In the genomic region with DNA sequence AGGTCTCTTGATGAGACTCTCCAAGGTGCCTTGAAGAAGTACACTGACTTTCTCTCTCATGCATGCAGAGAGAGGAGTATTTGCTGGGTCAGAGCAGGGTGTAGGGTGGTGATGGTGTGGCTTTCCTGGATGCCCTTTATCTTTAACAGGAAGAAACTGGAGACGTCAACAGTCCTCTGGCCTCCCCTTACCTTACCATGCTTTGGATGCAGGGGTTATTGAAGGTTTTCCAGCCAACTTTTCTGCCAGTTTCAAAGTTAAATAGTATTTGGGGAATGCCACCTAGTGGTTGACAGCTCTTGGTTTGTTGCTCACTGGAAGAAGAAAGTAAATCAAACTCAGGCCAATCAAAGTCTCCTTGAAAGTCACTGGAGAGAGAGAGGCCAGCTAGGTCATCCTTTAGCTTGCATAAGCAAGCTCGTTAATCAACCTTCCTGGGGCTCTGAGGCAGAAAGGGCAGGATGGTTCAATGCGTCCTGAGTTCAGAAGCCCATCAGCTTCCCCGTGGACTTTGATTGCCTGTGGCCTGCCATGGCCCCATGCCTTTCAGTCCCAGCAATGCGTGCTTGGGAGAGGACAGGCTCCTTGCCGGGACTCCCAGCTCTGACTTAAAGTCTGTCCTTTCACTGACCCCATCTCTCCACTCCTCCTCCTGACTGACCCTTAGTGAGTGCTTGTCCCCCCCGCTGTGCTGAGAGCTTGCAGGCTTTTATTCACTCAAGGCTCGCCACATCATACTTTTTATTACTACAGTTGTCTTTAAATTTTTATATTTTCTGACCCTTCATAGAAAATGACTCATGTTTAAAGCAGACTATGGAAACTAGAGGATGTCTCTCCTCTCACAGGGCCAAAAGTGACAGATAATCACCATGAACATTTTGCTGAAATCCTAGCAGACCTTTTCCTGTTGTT, we compare ENCODE assay signal across 9 mouse cellular contexts. TPM values are rescaled to one million over a fixed set of nuclear protein-coding genes. Genes with fewer than 3 reads are reported as not detected.
A peak's percentile ranks its signal among the peaks of the same experiment; 100 is the strongest.
DNase-seq lines count a peak whose midpoint lies in the region; ATAC-seq and TF ChIP-seq lines count a peak whose summit lies in the region.
"Had no signal": no experiment of that assay in that cellular context is flagged by ENCODE, and none has a peak within 500 bp of the region (broad histone marks: within the 10 kb centered on the region; RNA-seq: fewer than 3 reads in every experiment).

No protein-coding gene starts in this region.

- H3K27me3 ChIP-seq in forebrain, postnatal 0 days (ENCODE audit: insufficient read depth, low read length) = no peaks in the 10 kb centered on the region
- no peaks in the 10 kb centered on the region for H3K27me3 ChIP-seq in forebrain, embryonic 16.5 days (replicated peaks; ENCODE audit: control insufficient read depth, insufficient read depth, low read length)
- no peaks in the 10 kb centered on the region for H3K27me3 ChIP-seq in heart, postnatal 0 days (ENCODE audit: control insufficient read depth, insufficient read depth, low read length)
- no peaks in the 10 kb centered on the region for H3K27me3 ChIP-seq in neural tube, embryonic 11.5 days (ENCODE audit: control insufficient read depth, insufficient read depth, low read length)

- H3K4me3 ChIP-seq in forebrain, postnatal 0 days (ENCODE audit: low read depth, low read length) = no peak overlapping the region
- no peak overlapping the region for H3K4me3 ChIP-seq in forebrain, embryonic 16.5 days (replicated peaks; ENCODE audit: low read length)
- H3K4me3 ChIP-seq in heart, postnatal 0 days (ENCODE audit: low read depth, low read length) = no peak overlapping the region
- H3K4me3 ChIP-seq in neural tube, embryonic 11.5 days (ENCODE audit: low read depth, low read length) = no peak overlapping the region

- no peaks in the 10 kb centered on the region for H3K9me3 ChIP-seq in forebrain, postnatal 0 days (ENCODE audit: low read length)
- H3K9me3 ChIP-seq in forebrain, embryonic 16.5 days (ENCODE audit: control insufficient read depth, low read length) = no peaks in the 10 kb centered on the region
- no peaks in the 10 kb centered on the region for H3K9me3 ChIP-seq in heart, postnatal 0 days (replicated peaks; ENCODE audit: control insufficient read depth, low read length)
- H3K9me3 ChIP-seq in neural tube, embryonic 11.5 days (ENCODE audit: control insufficient read depth, low read length) = no peaks in the 10 kb centered on the region

- no peak overlapping the region for H3K27ac ChIP-seq in forebrain, postnatal 0 days (ENCODE audit: low read depth, low read length)
- no peak overlapping the region for H3K27ac ChIP-seq in forebrain, embryonic 16.5 days (ENCODE audit: low read length)
- no peak overlapping the region for H3K27ac ChIP-seq in heart, postnatal 0 days (ENCODE audit: low read depth)
- peak overlapping the region; percentile 17; the same call in 1 of the 2 replicates for H3K27ac ChIP-seq in neural tube, embryonic 11.5 days (ENCODE audit: low read depth, low read length)

- no peaks in the 10 kb centered on the region for H3K36me3 ChIP-seq in forebrain, postnatal 0 days (ENCODE audit: insufficient read depth)
- H3K36me3 ChIP-seq in forebrain, embryonic 16.5 days (ENCODE audit: control insufficient read depth, insufficient read depth) = no peaks in the 10 kb centered on the region
- no peaks in the 10 kb centered on the region for H3K36me3 ChIP-seq in heart, postnatal 0 days (replicated peaks; ENCODE audit: control insufficient read depth, insufficient read depth, low read length)
- H3K36me3 ChIP-seq in neural tube, embryonic 11.5 days (ENCODE audit: control insufficient read depth, insufficient read depth, low read length) = no peaks in the 10 kb centered on the region
- H3K36me3 ChIP-seq: G1E had no signal

- WGBS in forebrain, postnatal 0 days = 21% methylated on average over 8 of the region's 8 CpGs
- WGBS in forebrain, embryonic 16.5 days = 21% methylated on average over 8 of the region's 8 CpGs
- WGBS in heart, postnatal 0 days = 30% methylated on average over 8 of the region's 8 CpGs
- 5% methylated on average over 8 of the region's 8 CpGs for WGBS in neural tube, embryonic 11.5 days

- ATAC-seq in forebrain, postnatal 0 days = peak; percentile 16; the same call in 1 of the 2 replicates
- ATAC-seq in forebrain, embryonic 16.5 days = no peak
- peak; percentile 30 for ATAC-seq in heart, postnatal 0 days (ENCODE audit: insufficient read depth, low read depth)
- ATAC-seq in neural tube, embryonic 11.5 days (ENCODE audit: insufficient read depth, low FRiP score, low TSS enrichment) = peak; percentile 36

- TF ChIP-seq EP300 in heart, postnatal 0 days (IDR thresholded peaks at IDR 0.05; ENCODE audit: low read depth) = no peak

- TF ChIP-seq CTCF in forebrain, postnatal 0 days (IDR thresholded peaks at IDR 0.05; ENCODE audit: low read depth) = peak; percentile 63
- peak; percentile 69 for TF ChIP-seq CTCF in heart, postnatal 0 days (IDR thresholded peaks at IDR 0.05; ENCODE audit: low read depth)

- H3K4me2 ChIP-seq in forebrain, postnatal 0 days (ENCODE audit: low read depth) = no peak overlapping the region
- no peak overlapping the region for H3K4me2 ChIP-seq in forebrain, embryonic 16.5 days (ENCODE audit: low read length)
- no peak overlapping the region for H3K4me2 ChIP-seq in heart, postnatal 0 days (ENCODE audit: low read depth, low read length)
- H3K4me2 ChIP-seq in neural tube, embryonic 11.5 days (ENCODE audit: low read depth) = no peak overlapping the region

- peak; percentile 59 for DNase-seq in forebrain, postnatal 0 days
- peak; percentile 82 for DNase-seq in 416B (ENCODE audit: low read depth)
- DNase-seq in adrenal gland, postnatal 14 days = peak; percentile 65
- DNase-seq in heart, postnatal 0 days (ENCODE audit: low spot score) = peak; percentile 74
- DNase-seq in kidney, postnatal 25 days = peak; percentile 75 to 91
- DNase-seq in neural tube, embryonic 11.5 days (ENCODE audit: low spot score) = peak; percentile 66
- no peak for DNase-seq in cerebellum, postnatal 25 days

- H3K9ac ChIP-seq in forebrain, postnatal 0 days = no peak overlapping the region
- no peak overlapping the region for H3K9ac ChIP-seq in forebrain, embryonic 16.5 days (replicated peaks; ENCODE audit: low read depth, low read length)
- H3K9ac ChIP-seq in heart, postnatal 0 days (replicated peaks; ENCODE audit: low read depth, low read length) = no peak overlapping the region
- no peak overlapping the region for H3K9ac ChIP-seq in neural tube, embryonic 11.5 days (ENCODE audit: low read length)

- H3K4me1 ChIP-seq in forebrain, postnatal 0 days (ENCODE audit: insufficient read depth) = no peaks in the 10 kb centered on the region
- peaks cover 4% of the 10 kb centered on the region; the same call in 1 of the 2 replicates for H3K4me1 ChIP-seq in forebrain, embryonic 16.5 days (replicated peaks; ENCODE audit: control insufficient read depth, insufficient read depth, low read length)
- no peaks in the 10 kb centered on the region for H3K4me1 ChIP-seq in heart, postnatal 0 days (ENCODE audit: control insufficient read depth, insufficient read depth)
- H3K4me1 ChIP-seq in neural tube, embryonic 11.5 days (ENCODE audit: control insufficient read depth, insufficient read depth, low read length) = peaks cover 23% of the 10 kb centered on the region

RNA-seq across cellular contexts. Expression of a gene that starts 31.3 kb away (rescaled TPM):
- 29.2 and 43.0 TPM in 2 replicates for total RNA-seq in forebrain, postnatal 0 days (2014; rRNA removed)
- polyA plus RNA-seq in forebrain, postnatal 0 days (2015; fragmentation: Nextera tagmentation; extraction: Ambion mirVana) = 17.0 and 22.7 TPM in 2 replicates
- 32.7 and 36.8 TPM in 2 replicates for polyA plus RNA-seq in forebrain, embryonic 16.5 days (2015; fragmentation: Nextera tagmentation; extraction: Ambion mirVana)
- total RNA-seq in adrenal gland, postnatal 14 days (2021) = 15.7 and 17.6 TPM in 2 replicates
- total RNA-seq in heart, postnatal 0 days (2014; rRNA removed; ENCODE audit: low replicate concordance) = 8.0 and 9.8 TPM in 2 replicates
- 8.9 TPM in 2 replicates for polyA plus RNA-seq in heart, postnatal 0 days (2015; fragmentation: Nextera tagmentation; extraction: Ambion mirVana)
- polyA plus RNA-seq in neural tube, embryonic 11.5 days (2014; fragmentation: Nextera tagmentation; extraction: Ambion mirVana) = 51.2 and 55.3 TPM in 2 replicates

Comparison
In these comparisons a context has a peak if more than half of its experiments do, and no peak if none do; other contexts are left out.
1. DNase-seq: peak in forebrain, postnatal 0 days (single experiment), 416B (single experiment), adrenal gland, postnatal 14 days (single experiment), heart, postnatal 0 days (single experiment), kidney, postnatal 25 days (2 of 2) and neural tube, embryonic 11.5 days (single experiment); none in cerebellum, postnatal 25 days (0 of 2).